Mouse (Mus musculus) NIH3T3 (cell line): ENCODE measurements around the gene Serpinb1b.

Experiments
- DNase-seq: peaks from one replicate; pipeline ENCODE4 v3.0.0-alpha.2; 2012; ENCODE audit warnings: low read depth

Serpinb1b gene

DNA sequence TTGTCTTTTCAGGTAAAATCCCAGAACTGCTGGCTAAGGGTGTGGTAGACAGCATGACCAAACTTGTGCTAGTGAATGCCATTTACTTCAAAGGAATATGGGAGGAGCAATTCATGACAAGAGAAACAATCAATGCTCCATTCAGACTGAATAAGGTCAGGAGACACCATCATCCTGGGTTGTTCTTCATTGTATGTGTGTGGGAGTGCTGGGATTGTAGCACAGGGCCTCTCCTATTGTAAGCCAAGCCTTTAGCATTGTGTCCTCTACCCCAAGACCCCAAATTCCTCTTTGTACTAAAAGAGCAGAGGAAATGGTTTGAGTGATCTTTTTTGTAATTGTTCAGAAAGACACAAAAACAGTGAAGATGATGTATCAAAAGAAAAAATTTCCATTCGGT lies 12.9 kb downstream of the Serpinb1b start:
- DNase-seq: no peak

DNA sequence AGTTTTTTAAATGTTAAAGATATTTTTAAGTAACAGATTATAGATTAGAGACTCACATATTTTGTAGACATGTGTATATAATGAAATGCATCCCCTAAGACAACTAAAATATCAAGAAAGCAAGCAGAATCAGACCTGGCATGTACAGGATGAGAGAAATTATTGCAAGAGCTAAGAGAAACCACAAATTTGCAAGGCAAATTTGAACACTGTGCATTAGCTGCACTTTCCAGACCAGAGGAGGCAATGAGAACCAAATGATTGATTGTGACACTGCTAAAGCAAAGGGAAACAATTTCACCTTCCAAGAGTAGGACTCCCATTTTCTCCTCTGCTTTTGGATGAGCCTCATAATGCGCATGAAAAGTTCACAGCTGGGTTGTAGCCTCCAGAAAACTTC lies 17.2 kb downstream of the Serpinb1b start:
- no peak for DNase-seq

DNA sequence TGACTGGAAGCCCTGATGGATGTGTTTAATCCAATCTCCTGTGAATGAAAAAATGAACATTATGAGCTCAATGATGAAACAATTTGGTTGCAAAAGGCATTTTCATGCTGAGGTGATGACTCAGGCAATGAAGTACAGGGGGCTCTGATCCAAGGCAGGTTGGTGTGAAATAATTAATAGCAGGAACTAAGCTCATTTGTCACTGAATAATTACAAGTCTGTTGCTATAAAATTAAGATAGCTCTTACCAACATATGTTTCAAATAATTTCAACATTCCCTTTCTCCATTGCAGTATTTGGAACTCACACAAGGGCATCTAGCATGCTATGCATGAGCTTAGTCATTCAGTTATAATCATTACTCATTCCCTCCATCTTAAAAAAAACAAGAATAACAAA lies 27.3 kb downstream of the Serpinb1b start:
- DNase-seq: peak; percentile 71

DNA sequence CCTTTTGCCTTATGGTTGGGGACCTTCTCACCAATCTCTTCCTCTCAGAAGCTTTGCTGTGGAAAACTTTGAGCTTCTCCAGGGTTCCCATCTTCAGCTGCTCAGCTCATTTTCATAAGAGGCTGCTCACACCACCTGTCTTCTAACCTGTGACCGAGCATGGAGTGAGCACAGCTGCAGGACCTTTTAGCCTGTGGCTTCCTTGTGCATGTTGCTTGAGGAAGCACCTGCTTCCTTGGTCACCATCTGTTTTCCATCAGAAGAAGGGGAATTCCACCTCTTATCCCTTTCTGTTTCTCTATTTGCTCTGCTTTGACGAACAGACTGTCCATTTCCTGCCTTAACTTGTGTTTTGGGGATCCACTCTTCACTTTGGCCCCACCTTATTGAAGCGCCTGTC lies 34.7 kb downstream of the Serpinb1b start:
- DNase-seq: no peak

DNA sequence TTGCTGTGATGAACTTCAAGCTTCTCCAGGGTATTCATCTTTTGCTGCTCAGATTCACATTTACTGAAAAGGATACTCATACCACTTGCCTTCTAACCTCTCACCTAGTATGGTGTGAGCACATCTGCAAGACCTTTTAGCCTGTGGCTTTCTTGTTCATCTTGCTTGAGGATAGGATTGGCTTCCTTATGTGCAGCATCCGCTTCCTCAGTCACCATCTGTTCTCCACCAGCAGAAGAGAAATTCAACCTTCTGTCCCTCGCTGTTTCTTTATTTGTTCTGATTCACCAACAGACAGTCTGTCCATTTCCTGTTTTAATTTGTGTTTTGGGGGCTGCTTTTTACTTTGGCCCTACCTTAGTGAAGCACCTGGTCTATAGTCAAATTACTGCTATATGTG lies 59.3 kb downstream of the Serpinb1b start:
- no peak for DNase-seq

DNA sequence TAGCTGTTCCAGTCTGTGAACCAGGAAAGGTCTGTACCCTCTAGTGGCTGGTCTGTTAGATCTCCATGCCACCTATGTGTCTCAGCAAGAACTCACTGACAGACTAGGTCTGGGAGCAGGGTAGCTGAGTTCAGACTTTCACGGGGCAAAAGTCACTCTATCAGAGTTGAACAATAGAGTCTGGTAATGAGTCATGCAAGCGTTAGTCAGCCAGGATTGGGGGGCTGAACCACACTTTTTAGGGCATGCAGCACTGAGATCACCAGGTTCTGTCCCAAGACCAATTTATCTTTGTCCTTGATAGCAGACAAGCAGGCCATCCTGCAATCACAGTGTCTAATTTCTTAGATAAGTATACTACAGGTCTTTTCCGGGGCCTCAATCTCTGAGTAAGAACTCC lies 63.1 kb downstream of the Serpinb1b start:
- DNase-seq: peak; percentile 2
